ENCODE assay signal across 8 mouse cellular contexts in genomic region chr4:139379719-139380118, GRCm38 (mm10). TPM values are rescaled to one million over a fixed set of nuclear protein-coding genes. Genes with fewer than 3 reads are reported as not detected.
A peak's percentile ranks its signal among the peaks of the same experiment; 100 is the strongest.
DNase-seq lines count a peak whose midpoint lies in the region; ATAC-seq and TF ChIP-seq lines count a peak whose summit lies in the region.

No protein-coding gene starts in this region.

- peak overlapping the region; percentile 46 for H3ac ChIP-seq in C2C12 (ENCODE audit: control insufficient read depth, insufficient read length, low read depth)

- whole genome bisulfite sequencing in heart, embryonic 10.5 days: 11% methylated on average over 8 of the region's 8 CpGs
- 11% methylated on average over 8 of the region's 8 CpGs for WGBS in embryonic facial prominence, embryonic 13.5 days
- WGBS in limb, embryonic 14.5 days: 12% methylated on average over 8 of the region's 8 CpGs

- H3K27ac ChIP-seq in heart, embryonic 10.5 days: peak overlapping the region; percentile 96
- peak overlapping the region; percentile 90 for H3K27ac ChIP-seq in embryonic facial prominence, embryonic 13.5 days
- H3K27ac ChIP-seq in limb, embryonic 14.5 days (replicated peaks; ENCODE audit: low read depth, low read length): peak overlapping the region; percentile 86

- peak overlapping the region; percentile 94 for H3K9ac ChIP-seq in embryonic facial prominence, embryonic 13.5 days
- H3K9ac ChIP-seq in limb, embryonic 14.5 days (ENCODE audit: low read depth, low read length, severe bottlenecking): peak overlapping the region; percentile 86

- no peak for ATAC-seq in embryonic facial prominence, embryonic 13.5 days (ENCODE audit: insufficient number of reproducible peaks, insufficient read depth, low FRiP score, low TSS enrichment, low read depth)
- no peak for ATAC-seq in limb, embryonic 14.5 days (ENCODE audit: low FRiP score, low read depth)
- no peak for ATAC-seq in erythroid progenitor cell, adult 5-6 weeks (replicated peaks; ENCODE audit: low FRiP score, poor library complexity, severe bottlenecking)

- H3K9me3 ChIP-seq in heart, embryonic 10.5 days: no peaks in the 10 kb centered on the region
- H3K9me3 ChIP-seq in embryonic facial prominence, embryonic 13.5 days: no peaks in the 10 kb centered on the region
- H3K9me3 ChIP-seq in limb, embryonic 14.5 days (ENCODE audit: control insufficient read depth, low read length): no peaks in the 10 kb centered on the region

- no peak for DNase-seq in heart, embryonic 10.5 days (ENCODE audit: low spot score)
- DNase-seq in heart, postnatal 4 days: no peak
- no peak for DNase-seq in limb, embryonic 14.5 days (ENCODE audit: low spot score)
- no peak for DNase-seq in gastrocnemius, postnatal 36 days
- DNase-seq in natural killer cell, adult 2 months (ENCODE audit: low spot score in 2 of 2): no peak

- H3K79me3 ChIP-seq in C2C12 (ENCODE audit: low read depth): peaks cover 41% of the 10 kb centered on the region

- intact Hi-C loops in gastrocnemius, postnatal 36 days (cut with DNase I): no loop called here

- H3K36me3 ChIP-seq in heart, embryonic 10.5 days: peaks cover 31% of the 10 kb centered on the region
- peaks cover 49% of the 10 kb centered on the region for H3K36me3 ChIP-seq in C2C12 (ENCODE audit: control insufficient read depth, insufficient read depth)
- H3K36me3 ChIP-seq in embryonic facial prominence, embryonic 13.5 days: peaks cover 39% of the 10 kb centered on the region
- H3K36me3 ChIP-seq in limb, embryonic 14.5 days (ENCODE audit: control insufficient read depth, insufficient read depth, low read length): peaks cover 29% of the 10 kb centered on the region

- TF ChIP-seq POLR2A in limb, embryonic 14.5 days (IDR thresholded peaks at IDR 0.05; ENCODE audit: borderline replicate concordance, extremely low read depth, insufficient read depth, insufficient read length): no peak

- no peak for TF ChIP-seq CTCF in C2C12 (IDR thresholded peaks at IDR 0.05; ENCODE audit: control insufficient read depth, insufficient read depth, insufficient read length)

- H3K4me1 ChIP-seq in heart, embryonic 10.5 days: peaks cover 20% of the 10 kb centered on the region
- peaks cover 30% of the 10 kb centered on the region for H3K4me1 ChIP-seq in embryonic facial prominence, embryonic 13.5 days
- H3K4me1 ChIP-seq in limb, embryonic 14.5 days (ENCODE audit: control insufficient read depth, insufficient read depth, low read length): peaks cover 10% of the 10 kb centered on the region

- no peaks in the 10 kb centered on the region for H3K27me3 ChIP-seq in heart, embryonic 10.5 days (ENCODE audit: insufficient read depth, poor library complexity, severe bottlenecking)
- H3K27me3 ChIP-seq in C2C12 (ENCODE audit: control insufficient read depth, insufficient read depth, insufficient read length): no peaks in the 10 kb centered on the region
- H3K27me3 ChIP-seq in embryonic facial prominence, embryonic 13.5 days: no peaks in the 10 kb centered on the region
- H3K27me3 ChIP-seq in limb, embryonic 14.5 days (ENCODE audit: control insufficient read depth, insufficient read depth, low read length): no peaks in the 10 kb centered on the region

- peaks cover 66% of the 10 kb centered on the region for H3K79me2 ChIP-seq in C2C12 (ENCODE audit: control insufficient read depth, insufficient read depth)

- peak overlapping the region; percentile 92 for H3K4me2 ChIP-seq in embryonic facial prominence, embryonic 13.5 days
- peak overlapping the region; percentile 84 for H3K4me2 ChIP-seq in limb, embryonic 14.5 days (replicated peaks; ENCODE audit: low read depth, low read length, severe bottlenecking)

- H3K4me3 ChIP-seq in heart, embryonic 10.5 days: peak overlapping the region; percentile 95
- H3K4me3 ChIP-seq in C2C12 (ENCODE audit: insufficient read depth, poor library complexity, severe bottlenecking): peak overlapping the region; percentile 89
- peak overlapping the region; percentile 89 for H3K4me3 ChIP-seq in embryonic facial prominence, embryonic 13.5 days
- H3K4me3 ChIP-seq in limb, embryonic 14.5 days (replicated peaks; ENCODE audit: low read length): peak overlapping the region; percentile 90

TF ChIP-seq in C2C12, 6 proteins besides CTCF, POLR2A, EP300 and RAD21:
- TF ChIP-seq FOSL1 (IDR thresholded peaks at IDR 0.05; ENCODE audit: insufficient read depth, low read length, poor library complexity, severe bottlenecking) (no peak), MYOG (IDR thresholded peaks at IDR 0.05; ENCODE audit: control insufficient read depth, extremely low read depth, insufficient read length) (no peak), CEBPB (IDR thresholded peaks at IDR 0.05; ENCODE audit: low read depth) (no peak), USF1 (IDR thresholded peaks at IDR 0.05; ENCODE audit: low read depth) (no peak), MYOD1 (IDR thresholded peaks at IDR 0.05; ENCODE audit: control insufficient read depth, insufficient read length, low read depth) (no peak), MAX (IDR thresholded peaks at IDR 0.05) (no peak)

RNA-seq across cellular contexts. Expression of gene Ubr4, which starts 27.3 kb away (rescaled TPM):
- polyA plus RNA-seq in heart, embryonic 10.5 days (2016; fragmentation: Nextera tagmentation; extraction: Ambion mirVana): 61.1 and 75.4 TPM in 2 replicates
- 100 to 1,000 TPM; 124 to 126 TPM for total RNA-seq in heart, postnatal 4 days (2021)
- 78.1 TPM for polyA plus RNA-seq in C2C12 (2012; fragmentation: generic; extraction: Trizol)
- polyA plus RNA-seq in embryonic facial prominence, embryonic 13.5 days (2015; fragmentation: Nextera tagmentation; extraction: Ambion mirVana): 75.3 and 76.1 TPM in 2 replicates
- 159 and 188 TPM in 2 replicates for polyA plus RNA-seq in limb, embryonic 14.5 days (2012; rRNA removed)
- 86.6 and 89.3 TPM in 2 replicates for polyA plus RNA-seq in limb, embryonic 14.5 days (2014; fragmentation: Nextera tagmentation; extraction: Ambion mirVana)
- total RNA-seq in erythroid progenitor cell, adult 5-6 weeks (2015; ENCODE audit: low replicate concordance): 141 and 175 TPM in 2 replicates
- total RNA-seq in erythroid progenitor cell, adult 5-6 weeks (2017; ENCODE audit: low replicate concordance): 117 and 123 TPM in 2 replicates
- total RNA-seq in gastrocnemius, postnatal 36 days (2021): 10 to 100 TPM; 91.3 to 94.0 TPM

RNA-seq across cellular contexts. Expression of gene Emc1, which starts 27.3 kb away (rescaled TPM):
- 37.9 and 56.6 TPM in 2 replicates for polyA plus RNA-seq in heart, embryonic 10.5 days (2016; fragmentation: Nextera tagmentation; extraction: Ambion mirVana)
- total RNA-seq in heart, postnatal 4 days (2021): 10 to 100 TPM; 46.8 to 50.1 TPM
- 16.7 TPM for polyA plus RNA-seq in C2C12 (2012; fragmentation: generic; extraction: Trizol)
- polyA plus RNA-seq in embryonic facial prominence, embryonic 13.5 days (2015; fragmentation: Nextera tagmentation; extraction: Ambion mirVana): 29.1 and 29.4 TPM in 2 replicates
- 33.7 and 40.5 TPM in 2 replicates for polyA plus RNA-seq in limb, embryonic 14.5 days (2012; rRNA removed)
- 12.6 and 13.4 TPM in 2 replicates for polyA plus RNA-seq in limb, embryonic 14.5 days (2014; fragmentation: Nextera tagmentation; extraction: Ambion mirVana)
- total RNA-seq in erythroid progenitor cell, adult 5-6 weeks (2015; ENCODE audit: low replicate concordance): 8.0 and 14.4 TPM in 2 replicates
- 23.4 and 42.7 TPM in 2 replicates for total RNA-seq in erythroid progenitor cell, adult 5-6 weeks (2017; ENCODE audit: low replicate concordance)
- total RNA-seq in gastrocnemius, postnatal 36 days (2021): 10 to 100 TPM; 28.2 to 29.1 TPM

RNA-seq across cellular contexts. Expression of gene Mrto4, which starts 27.3 kb away (rescaled TPM):
- 115 and 161 TPM in 2 replicates for polyA plus RNA-seq in heart, embryonic 10.5 days (2016; fragmentation: Nextera tagmentation; extraction: Ambion mirVana)
- total RNA-seq in heart, postnatal 4 days (2021): 10 to 100 TPM; 46.5 to 47.7 TPM
- 192 TPM for polyA plus RNA-seq in C2C12 (2012; fragmentation: generic; extraction: Trizol)
- polyA plus RNA-seq in embryonic facial prominence, embryonic 13.5 days (2015; fragmentation: Nextera tagmentation; extraction: Ambion mirVana): 122 and 130 TPM in 2 replicates
- 59.0 and 66.7 TPM in 2 replicates for polyA plus RNA-seq in limb, embryonic 14.5 days (2012; rRNA removed)
- polyA plus RNA-seq in limb, embryonic 14.5 days (2014; fragmentation: Nextera tagmentation; extraction: Ambion mirVana): 92.1 and 106 TPM in 2 replicates
- 29.2 and 30.6 TPM in 2 replicates for total RNA-seq in erythroid progenitor cell, adult 5-6 weeks (2015; ENCODE audit: low replicate concordance)
- 9.9 and 11.1 TPM in 2 replicates for total RNA-seq in erythroid progenitor cell, adult 5-6 weeks (2017; ENCODE audit: low replicate concordance)
- total RNA-seq in gastrocnemius, postnatal 36 days (2021): 10 to 100 TPM; 32.4 to 33.0 TPM
